Mouse (Mus musculus) liver, embryonic 15.5 days (tissue): ENCODE data around the gene Cd79a. TPM values are rescaled to one million over a fixed set of nuclear protein-coding genes. Genes with fewer than 3 reads are reported as not detected.
"Not testable (repeated sequence)": the region's sequence is repeated elsewhere in the genome, so short reads cannot be mapped to it uniquely, and the experiment has no call there.

Experiments used
- ATAC-seq: fragments of 200-750 bp; cut with Nextera tagmentation; 2 replicates; pipeline ENCODE4 v1.8.0; 2017; ENCODE audit warnings: moderate number of reproducible peaks, mild to moderate bottlenecking, moderate library complexity; ENCODE audit not compliant: insufficient read depth
- H3K27ac ChIP-seq: fragments of 300-500 bp; sonication (generic); replicated peaks from 2 replicates; pipeline ENCODE4 v1.5.1; 2015; ENCODE audit warnings: mild to moderate bottlenecking, inconsistent platforms
- H3K27me3 ChIP-seq: fragments of 300-500 bp; sonication (generic); 2 replicates; pipeline ENCODE4 v1.6.1; 2015; ENCODE audit warnings: mild to moderate bottlenecking, inconsistent platforms
- H3K36me3 ChIP-seq: fragments of 300-500 bp; sonication (generic); replicated peaks from 2 replicates; pipeline ENCODE4 v1.6.1; 2015; ENCODE audit warnings: moderate library complexity, mild to moderate bottlenecking, inconsistent platforms
- H3K4me1 ChIP-seq: fragments of 300-500 bp; sonication (generic); replicated peaks from 2 replicates; pipeline ENCODE4 v1.6.1; 2015; ENCODE audit warnings: inconsistent platforms
- H3K4me2 ChIP-seq: fragments of 300-500 bp; sonication (generic); 2 replicates; pipeline ENCODE4 v1.6.1; 2015; ENCODE audit warnings: moderate library complexity, mild to moderate bottlenecking, inconsistent platforms
- H3K4me3 ChIP-seq: fragments of 300-500 bp; sonication (generic); replicated peaks from 2 replicates; pipeline ENCODE4 v1.5.1; 2015; ENCODE audit warnings: mild to moderate bottlenecking, inconsistent platforms
- H3K9ac ChIP-seq: fragments of 300-500 bp; sonication (generic); 2 replicates; pipeline ENCODE4 v1.6.1; 2015; ENCODE audit warnings: moderate library complexity, mild to moderate bottlenecking, inconsistent platforms
- H3K9me3 ChIP-seq: fragments of 300-500 bp; sonication (generic); replicated peaks from 2 replicates; pipeline ENCODE4 v1.6.1; 2016; ENCODE audit warnings: inconsistent platforms
- WGBS: fragments of 180-500 bp; shearing (Covaris S2); methylation state at CpG from one replicate; pipeline ENCODE4 v1.1.7; 2015; ENCODE audit warnings: mixed read lengths; ENCODE audit not compliant: insufficient replicate concordance; 5-methylcytosine and 5-hydroxymethylcytosine counted together
- polyA plus RNA-seq: library from polyadenylated mRNA; unstranded; fragments of >200 nt; fragmentation: Nextera tagmentation; extraction: Ambion mirVana; gene quantifications from 2 replicates; pipeline ENCODE4 v1.2.1, GENCODE M21; 2015

The Cd79a gene
- polyA plus RNA-seq, 1 experiment from 2014 or later, result 6.0 TPM

- Histone ChIP-seq H3K9me3 (no peaks in the 10 kb centered on the region), H3K36me3 (peaks cover 61% of the 10 kb centered on the region), H3K4me3 (peak overlapping the region; percentile 87), H3K27ac (peak overlapping the region; percentile 95; the same call in 1 of the 2 replicates), H3K4me2 (peak overlapping the region; percentile 84), H3K9ac (peak overlapping the region; percentile 91), H3K4me1 (peaks cover 45% of the 10 kb centered on the region), H3K27me3 (no peaks in the 10 kb centered on the region)
- ATAC-seq, result no peak
- 52% methylated on average over 4 of the region's 4 CpGs for WGBS
These were observed 10.1 kb upstream of the Cd79a start for GRCm38 (mm10) chr7:24887096-24887495.

DNA sequence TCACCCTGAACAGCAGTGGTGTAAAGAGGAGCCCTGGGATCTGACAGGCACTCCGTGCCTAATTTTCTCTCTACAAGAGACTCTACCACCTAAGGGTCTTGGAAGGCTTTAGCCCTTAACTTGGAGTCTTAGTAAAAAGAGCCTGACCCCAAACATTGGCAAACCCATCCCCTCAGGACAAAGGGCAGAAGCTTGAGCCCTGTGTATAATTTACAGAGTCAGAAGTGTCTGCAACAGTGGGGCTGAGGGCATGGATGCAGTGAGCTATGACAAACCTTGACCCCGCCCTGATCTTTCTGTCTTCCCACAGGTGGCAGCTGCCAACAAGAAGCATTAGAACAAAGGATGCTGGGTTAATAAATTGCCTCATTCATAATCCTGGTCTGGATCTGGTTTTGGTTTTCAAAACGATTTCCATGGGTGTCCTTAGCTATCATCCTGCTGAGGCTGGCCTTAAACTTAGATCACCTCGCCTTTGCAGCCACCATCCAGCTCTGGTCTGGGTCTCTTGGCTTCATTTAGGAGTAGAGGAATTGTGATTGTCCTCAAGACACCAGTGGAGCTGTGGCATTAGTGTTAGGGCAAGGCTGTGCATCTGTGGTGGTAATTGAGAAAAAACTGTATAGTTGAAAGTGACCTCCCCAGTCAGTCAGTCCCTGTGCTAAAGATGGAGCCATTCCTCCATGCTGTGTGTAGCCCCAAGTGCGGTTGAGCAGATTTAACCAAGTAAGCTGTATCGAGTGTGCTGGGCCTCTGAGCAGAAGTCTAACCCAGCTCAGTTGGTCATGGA lies 7.6 kb upstream of the Cd79a start:
- H3K4me1 ChIP-seq, result peaks cover 39% of the 10 kb centered on the region
- H3K27ac ChIP-seq, result peak overlapping the region; percentile 16
- WGBS, result 75% methylated on average over 6 of the region's 6 CpGs
- H3K4me2 ChIP-seq, result no peak overlapping the region
- ATAC-seq, result 0 out of 2 replicates have a peak, but pooled peaks have one; percentile 5
- H3K9ac ChIP-seq, result no peak overlapping the region
- H3K9me3 ChIP-seq, result no peaks in the 10 kb centered on the region
- no peaks in the 10 kb centered on the region for H3K27me3 ChIP-seq
- peaks cover 61% of the 10 kb centered on the region for H3K36me3 ChIP-seq
- no peak overlapping the region for H3K4me3 ChIP-seq

DNA sequence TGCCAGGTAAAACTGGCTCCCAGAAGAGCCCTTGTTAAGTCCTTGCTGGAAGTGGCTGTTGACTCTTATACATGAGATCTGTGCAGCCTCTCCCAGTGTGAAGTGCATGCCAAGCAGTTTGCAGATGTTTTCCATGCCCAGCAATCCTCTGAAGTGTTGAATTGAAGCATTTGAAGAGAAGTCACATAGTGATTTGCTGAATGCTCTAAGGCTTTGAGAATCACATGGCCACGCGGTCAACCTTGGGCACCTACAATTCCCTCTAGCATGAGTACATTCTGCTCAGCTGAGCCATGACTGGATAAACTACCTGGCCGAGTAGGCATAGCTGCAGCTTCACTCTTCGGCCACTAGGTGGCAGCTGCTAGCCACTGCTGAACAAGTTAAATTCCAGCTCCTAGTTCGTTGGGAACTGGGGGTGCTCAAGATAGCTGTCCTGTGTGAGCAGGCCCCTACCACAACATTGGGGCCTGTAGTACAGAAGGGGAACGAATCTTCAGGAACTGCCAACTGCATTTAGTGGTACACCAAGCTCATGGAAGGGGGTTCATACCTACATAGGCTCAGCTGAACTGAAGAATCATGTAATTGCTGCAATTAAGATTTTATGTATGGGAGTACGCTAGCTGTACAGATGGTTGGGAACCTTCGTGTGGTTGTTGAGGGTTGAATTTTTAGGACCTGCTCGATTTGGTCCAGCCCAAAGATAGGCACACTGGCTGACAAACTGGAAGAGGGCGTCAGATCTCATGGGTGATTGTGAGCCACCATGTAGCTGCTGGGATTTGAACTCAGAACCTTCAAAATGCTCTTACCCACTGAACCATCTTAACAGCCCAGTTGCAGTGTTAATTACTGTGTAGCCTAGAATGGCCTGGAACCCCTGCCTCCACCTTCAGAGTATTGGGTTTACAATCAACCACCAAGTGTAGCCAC lies 6.6 kb upstream of the Cd79a start:
- Histone ChIP-seq H3K36me3 (peaks cover 57% of the 10 kb centered on the region), H3K4me3 (no peak overlapping the region), H3K27me3 (no peaks in the 10 kb centered on the region), H3K4me2 (no peak overlapping the region), H3K27ac (peak overlapping the region; percentile 16), H3K4me1 (peaks cover 36% of the 10 kb centered on the region), H3K9ac (no peak overlapping the region), H3K9me3 (no peaks in the 10 kb centered on the region)
- 23% methylated on average over 10 of the region's 10 CpGs for WGBS
- ATAC-seq, result peak; percentile 50

DNA sequence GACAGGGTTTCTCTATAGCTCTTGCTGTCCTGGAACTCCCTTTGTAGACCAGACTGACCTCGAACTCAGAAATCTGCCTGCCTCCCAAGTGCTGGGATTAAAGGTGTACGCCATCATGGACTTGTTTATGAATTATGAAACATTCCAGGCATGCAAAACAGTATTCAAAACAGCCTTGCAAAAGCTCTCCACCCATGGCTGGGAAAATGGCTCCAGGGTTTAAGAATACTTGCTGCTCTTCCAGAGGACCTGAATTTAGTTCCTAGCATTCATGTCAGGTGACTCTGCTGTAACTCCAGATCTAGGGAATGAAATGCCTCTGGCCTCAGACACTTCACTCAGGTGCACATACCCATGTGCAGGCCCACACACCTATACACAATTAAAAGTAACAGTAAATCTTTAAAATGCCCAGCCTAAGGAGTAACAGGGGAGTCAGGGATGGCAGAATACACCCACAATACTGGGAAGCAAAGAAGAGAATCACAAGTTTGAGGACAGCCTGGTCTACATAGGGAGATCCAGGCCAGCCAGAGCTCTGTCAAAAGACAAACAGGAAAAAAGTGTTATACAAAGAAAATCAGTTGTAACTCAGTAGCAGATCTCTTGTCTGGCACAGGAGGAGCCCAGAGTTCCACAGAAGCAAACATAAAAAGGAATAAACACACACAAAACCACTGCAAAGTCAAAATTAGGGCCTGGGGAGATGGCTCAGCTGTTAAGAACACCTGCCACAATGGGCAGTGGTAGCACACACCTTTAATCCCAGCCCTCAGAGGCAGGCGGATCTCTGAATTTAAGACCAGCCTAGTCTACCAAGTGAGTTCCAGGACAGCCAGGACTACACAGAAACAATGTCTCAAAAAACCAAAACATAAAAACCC lies 5.7 kb upstream of the Cd79a start:
- Histone ChIP-seq H3K4me3 (no peak overlapping the region), H3K4me2 (no peak overlapping the region), H3K27ac (0 out of 2 replicates have a peak overlapping the region, but pooled peaks have one; percentile 14), H3K36me3 (peaks cover 48% of the 10 kb centered on the region), H3K4me1 (peaks cover 27% of the 10 kb centered on the region), H3K9ac (no peak overlapping the region; the same call in 1 of the 2 replicates), H3K27me3 (no peaks in the 10 kb centered on the region), H3K9me3 (no peaks in the 10 kb centered on the region)
- no peak for ATAC-seq
- 68% methylated on average over 3 of the region's 3 CpGs for WGBS

DNA sequence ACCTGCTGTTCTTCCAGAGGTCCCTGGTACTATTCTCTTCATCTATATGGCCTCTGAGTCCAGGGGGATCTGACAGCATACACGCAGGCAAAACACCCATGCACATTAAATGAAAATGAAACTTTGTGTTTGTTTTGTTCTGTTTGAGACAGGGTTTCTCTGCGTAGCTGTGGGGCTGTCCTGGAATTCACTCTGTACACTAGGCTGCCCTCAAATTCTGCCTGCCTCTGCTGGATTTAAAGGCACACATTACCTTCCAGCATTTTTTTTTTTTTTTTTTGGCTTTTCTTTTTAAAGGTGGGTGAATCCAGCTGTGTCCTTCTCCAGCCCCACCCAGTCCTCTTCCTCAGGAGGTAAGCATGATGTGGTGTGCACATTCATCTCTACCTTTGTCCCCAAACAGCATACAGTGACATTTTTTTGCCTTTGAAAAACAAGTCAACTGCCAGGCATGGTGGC lies 5.0 kb upstream of the Cd79a start:
- WGBS, result 49% methylated on average over 2 of the region's 2 CpGs
- Histone ChIP-seq H3K27ac (0 out of 2 replicates have a peak overlapping the region, but pooled peaks have one; percentile 8), H3K9ac (no peak overlapping the region), H3K4me3 (no peak overlapping the region), H3K27me3 (no peaks in the 10 kb centered on the region), H3K36me3 (peaks cover 41% of the 10 kb centered on the region), H3K4me1 (peaks cover 20% of the 10 kb centered on the region), H3K4me2 (no peak overlapping the region), H3K9me3 (no peaks in the 10 kb centered on the region)
- ATAC-seq, result no peak

DNA sequence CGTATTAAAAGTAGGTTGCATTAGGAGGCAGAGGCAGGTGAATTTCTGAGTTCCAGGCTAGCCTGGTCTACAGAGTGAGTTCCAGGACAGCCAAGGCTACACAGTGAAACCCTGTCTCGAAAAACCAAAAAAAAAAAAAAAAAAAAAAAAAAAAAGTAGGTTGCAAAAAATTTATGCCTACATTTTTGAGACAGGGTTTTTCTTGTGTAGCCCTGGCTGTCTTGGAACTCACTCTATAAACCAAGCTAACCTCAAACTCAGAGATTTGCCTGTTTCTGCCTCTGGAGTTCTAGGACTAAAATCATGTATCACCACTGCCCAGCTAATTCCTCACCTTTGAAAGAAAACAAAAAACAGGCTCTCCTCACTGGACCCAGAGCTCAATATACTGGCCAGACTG lies 1.4 kb upstream of the Cd79a start:
- 80% methylated on average over 2 of the region's 2 CpGs for WGBS
- H3K4me1 ChIP-seq, ATAC-seq, H3K9me3 ChIP-seq, H3K4me3 ChIP-seq, H3K36me3 ChIP-seq, H3K27ac ChIP-seq, H3K9ac ChIP-seq, H3K4me2 ChIP-seq, H3K27me3 ChIP-seq: not testable (repeated sequence)

DNA sequence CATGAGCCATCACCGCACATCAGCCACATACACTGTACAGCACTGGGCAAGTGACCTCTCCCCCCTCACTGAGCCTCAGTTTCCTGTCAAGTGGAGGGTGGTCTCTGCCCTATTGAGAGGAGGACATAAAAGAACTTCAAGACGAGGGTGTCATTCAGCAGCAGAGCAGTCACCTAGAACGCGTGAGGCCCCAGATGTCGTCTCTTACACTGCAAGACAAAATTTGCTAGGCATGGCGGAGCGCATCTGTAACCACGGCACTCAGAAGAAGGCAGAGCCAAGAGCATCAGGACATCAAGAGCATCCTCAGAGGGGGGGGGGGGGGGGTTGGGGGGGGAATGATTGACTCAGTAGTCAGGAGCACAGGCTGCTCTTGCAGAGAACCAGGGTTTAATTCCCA lies 912 bp upstream of the Cd79a start:
- no peak overlapping the region for H3K4me2 ChIP-seq
- no peak overlapping the region for H3K27ac ChIP-seq
- ATAC-seq, result no peak
- 77% methylated on average over 8 of the region's 8 CpGs for WGBS
- no peak overlapping the region for H3K4me3 ChIP-seq
- no peaks in the 10 kb centered on the region for H3K9me3 ChIP-seq
- peaks cover 10% of the 10 kb centered on the region for H3K4me1 ChIP-seq
- no peaks in the 10 kb centered on the region for H3K27me3 ChIP-seq
- no peak overlapping the region for H3K9ac ChIP-seq
- H3K36me3 ChIP-seq, result peaks cover under 1% of the 10 kb centered on the region; the same call in 1 of the 2 replicates

GRCm38 (mm10) chr7:24897959-24898358 lies 778 bp downstream of the Cd79a start:
- 51% methylated on average over 5 of the region's 5 CpGs for WGBS
- Histone ChIP-seq H3K4me3 (no peak overlapping the region), H3K27me3 (no peaks in the 10 kb centered on the region), H3K4me2 (no peak overlapping the region), H3K9ac (no peak overlapping the region), H3K4me1 (peaks cover 24% of the 10 kb centered on the region), H3K9me3 (no peaks in the 10 kb centered on the region), H3K27ac (no peak overlapping the region), H3K36me3 (no peaks in the 10 kb centered on the region)
- no peak for ATAC-seq

GRCm38 (mm10) chr7:24901114-24901513 lies 3.9 kb downstream of the Cd79a start:
- H3K9ac ChIP-seq, result no peak overlapping the region
- 0 out of 2 replicates have a peak overlapping the region, but pooled peaks have one; percentile 38 for H3K27ac ChIP-seq
- WGBS, result 25% methylated on average over 6 of the region's 6 CpGs
- no peaks in the 10 kb centered on the region for H3K27me3 ChIP-seq
- H3K4me1 ChIP-seq, result peaks cover 51% of the 10 kb centered on the region
- ATAC-seq, result no peak
- no peak overlapping the region for H3K4me3 ChIP-seq
- H3K4me2 ChIP-seq, result no peak overlapping the region
- H3K36me3 ChIP-seq, result no peaks in the 10 kb centered on the region
- H3K9me3 ChIP-seq, result no peaks in the 10 kb centered on the region

DNA sequence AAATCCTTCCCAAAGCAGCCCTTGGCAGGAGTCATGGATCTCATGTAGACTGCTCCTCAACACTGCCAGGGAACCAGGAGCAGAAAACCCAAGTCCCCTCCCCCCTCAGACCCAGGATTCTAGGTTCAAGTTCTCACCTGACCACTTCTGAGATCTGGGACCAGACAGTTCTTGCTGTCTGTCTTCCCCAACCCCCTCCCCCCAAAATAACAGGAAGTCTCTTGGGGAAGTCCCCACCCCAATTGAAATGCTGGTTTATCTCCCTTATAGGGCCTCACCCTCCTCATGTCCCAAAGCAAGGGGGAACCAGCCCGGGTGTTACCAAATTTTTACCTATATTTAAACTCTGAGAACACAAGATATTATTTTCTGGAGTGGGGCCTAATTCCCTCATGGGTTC lies 4.7 kb downstream of the Cd79a start:
- H3K4me3 ChIP-seq, result peak overlapping the region; percentile 72; the same call in 1 of the 2 replicates
- peaks cover 58% of the 10 kb centered on the region for H3K4me1 ChIP-seq
- ATAC-seq, result no peak
- no peaks in the 10 kb centered on the region for H3K9me3 ChIP-seq
- peak overlapping the region; percentile 93 for H3K4me2 ChIP-seq
- peak overlapping the region; percentile 93 for H3K27ac ChIP-seq
- WGBS, result 8% methylated on average over 1 of the region's 1 CpGs
- H3K36me3 ChIP-seq, result no peaks in the 10 kb centered on the region
- no peak overlapping the region for H3K9ac ChIP-seq
- no peaks in the 10 kb centered on the region for H3K27me3 ChIP-seq
